Mouse (Mus musculus) right cerebral cortex, postnatal 4 days (tissue): Measurements from ENCODE around the gene Derl3.

Experiments
- DNase-seq: peaks from one replicate; pipeline ENCODE4 v3.0.0-alpha.2; 2022

The Derl3 gene

GRCm38 (mm10) chr10:75942736-75943477 lies 49.7 kb downstream of the Derl3 start, which contains the start of gene Vpreb3:
Gene Vpreb3 (plus strand): TSS chr10:75943057.
- no peak for DNase-seq

GRCm38 (mm10) chr10:75944066-75944772 lies 51.0 kb downstream of the Derl3 start:
- DNase-seq: no peak

- no peak for DNase-seq
These were observed 52.0 kb downstream of the Derl3 start for GRCm38 (mm10) chr10:75945213-75945612.
